Mouse (Mus musculus): ENCODE measurements at regions not wholly inside any gene's neighbourhood (a gene's known extent, or its start where the extent isn't known, plus 50 kb on each side); places are given as distances from the start of the nearest gene placed in this dataset.

- TF ChIP-seq POU5F1 (IDR thresholded peaks at IDR 0.05; ENCODE audit: borderline replicate concordance, low read length) (no peak), CTCF (conservative IDR thresholded peaks at IDR 0.05; ENCODE audit: low read length) (no peak), NANOG (IDR thresholded peaks at IDR 0.05; ENCODE audit: borderline replicate concordance, low read length) (no peak)
Measured at GRCm38 (mm10) chr9:33050789-33051188, 414.8 kb downstream of the Ets1 start.
